Mouse (Mus musculus): Measurements from ENCODE around the gene Mrpl55. TPM values are rescaled to one million over a fixed set of nuclear protein-coding genes. Genes with fewer than 3 reads are reported as not detected.
A peak's percentile ranks its signal among the peaks of the same experiment; 100 is the strongest.

Mrpl55 gene
- total RNA-seq (2015; ENCODE audit: low replicate concordance) (3.4 and 8.6 TPM in 2 replicates), total RNA-seq (2017; ENCODE audit: low replicate concordance) (18.7 and 49.0 TPM in 2 replicates)

DNA sequence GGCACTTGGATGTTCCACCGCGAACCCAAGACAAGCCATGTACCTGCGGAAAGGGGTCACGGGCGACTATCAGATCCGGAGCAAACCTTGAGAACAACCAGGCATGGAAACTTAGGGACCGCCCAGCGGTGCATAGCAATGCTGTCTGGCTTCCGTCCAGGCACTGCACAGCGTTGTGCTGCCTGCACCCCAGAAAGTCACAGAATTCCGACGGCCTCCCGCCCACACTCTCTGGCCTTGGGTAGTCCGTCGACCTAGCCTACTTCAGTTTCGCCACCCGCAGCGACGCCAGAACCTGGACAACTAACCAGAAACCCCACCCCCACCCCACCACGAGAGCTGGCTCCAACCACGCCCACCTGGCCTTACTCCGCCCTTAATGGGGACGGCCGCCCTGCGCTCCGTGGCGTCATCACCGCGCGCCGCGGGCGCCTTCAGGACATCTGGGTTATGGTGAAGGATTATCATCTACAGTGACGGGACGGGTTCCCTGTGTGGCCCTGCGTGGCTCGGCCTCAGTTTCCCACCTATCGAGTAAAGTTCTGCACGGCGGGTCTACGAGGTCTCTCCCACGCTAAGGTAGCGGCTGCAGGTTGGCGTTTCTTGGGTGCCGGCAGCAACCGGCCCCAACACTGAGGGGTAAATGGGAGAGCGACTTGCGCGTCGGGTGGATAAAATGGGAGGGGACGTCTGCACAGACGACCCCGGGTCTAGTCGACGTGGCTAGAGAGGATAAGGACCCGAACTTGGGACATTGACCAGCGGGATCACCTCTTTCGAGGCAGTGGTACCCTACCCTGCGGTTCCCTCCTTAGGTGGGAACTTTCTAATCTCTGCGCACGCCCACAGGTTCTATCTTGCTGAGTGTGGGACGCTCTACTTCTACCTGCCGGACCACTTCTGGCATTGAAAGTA lies at the start of gene Mrpl55:
Gene Mrpl55 (plus strand): TSS at position 406 of the 915 bp plus-strand sequence.
- peak; percentile 95 for ATAC-seq (replicated peaks; ENCODE audit: low FRiP score, poor library complexity, severe bottlenecking)

DNA sequence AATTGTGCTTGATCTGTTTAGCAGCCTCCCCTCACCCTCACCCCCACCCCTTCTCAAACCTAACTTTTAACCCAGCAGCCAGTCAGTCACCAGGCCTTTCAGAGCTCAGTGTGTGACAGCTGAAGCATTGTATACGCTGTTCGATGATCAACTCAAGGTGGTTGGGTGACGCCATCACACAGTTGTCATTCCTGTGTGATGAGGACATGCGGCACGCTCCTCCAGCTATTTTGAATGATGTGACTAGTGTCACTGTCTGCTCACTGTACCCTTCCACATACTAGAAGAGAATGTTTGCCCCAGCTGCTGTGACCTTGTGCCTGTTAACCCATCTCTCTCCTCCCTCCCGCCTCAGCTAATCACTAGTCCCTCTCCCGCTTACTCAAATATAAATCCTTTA lies 48.1 kb upstream of the Mrpl55 start:
- no peak for ATAC-seq (replicated peaks; ENCODE audit: low FRiP score, poor library complexity, severe bottlenecking)

GRCm38 (mm10) chr11:59155900-59156299 lies 46.4 kb upstream of the Mrpl55 start:
- ATAC-seq (replicated peaks; ENCODE audit: low FRiP score, poor library complexity, severe bottlenecking), result no peak

GRCm38 (mm10) chr11:59159099-59159498 lies 43.2 kb upstream of the Mrpl55 start:
- no peak for ATAC-seq (replicated peaks; ENCODE audit: low FRiP score, poor library complexity, severe bottlenecking)

DNA sequence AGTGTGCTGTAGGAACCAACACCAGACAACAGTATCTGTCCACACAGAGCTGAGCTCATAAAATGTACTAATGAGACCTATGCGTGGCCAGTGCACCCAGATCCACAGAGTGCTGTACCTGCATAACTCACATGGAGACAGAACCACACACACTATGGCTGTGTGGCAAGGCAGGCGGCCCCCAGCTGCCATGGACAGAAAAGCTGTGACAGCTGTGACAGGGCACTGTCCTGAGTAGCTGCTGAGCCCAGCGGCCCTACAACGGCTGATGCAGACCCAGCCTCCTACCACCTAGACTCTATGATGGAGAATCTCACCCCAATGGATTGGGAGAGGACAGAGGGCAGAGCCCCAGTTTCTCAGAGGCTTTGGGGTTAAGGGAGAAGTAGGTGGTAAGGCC lies 42.7 kb upstream of the Mrpl55 start:
- no peak for ATAC-seq (replicated peaks; ENCODE audit: low FRiP score, poor library complexity, severe bottlenecking)

GRCm38 (mm10) chr11:59161398-59161797 lies 40.9 kb upstream of the Mrpl55 start:
- no peak for ATAC-seq (replicated peaks; ENCODE audit: low FRiP score, poor library complexity, severe bottlenecking)

DNA sequence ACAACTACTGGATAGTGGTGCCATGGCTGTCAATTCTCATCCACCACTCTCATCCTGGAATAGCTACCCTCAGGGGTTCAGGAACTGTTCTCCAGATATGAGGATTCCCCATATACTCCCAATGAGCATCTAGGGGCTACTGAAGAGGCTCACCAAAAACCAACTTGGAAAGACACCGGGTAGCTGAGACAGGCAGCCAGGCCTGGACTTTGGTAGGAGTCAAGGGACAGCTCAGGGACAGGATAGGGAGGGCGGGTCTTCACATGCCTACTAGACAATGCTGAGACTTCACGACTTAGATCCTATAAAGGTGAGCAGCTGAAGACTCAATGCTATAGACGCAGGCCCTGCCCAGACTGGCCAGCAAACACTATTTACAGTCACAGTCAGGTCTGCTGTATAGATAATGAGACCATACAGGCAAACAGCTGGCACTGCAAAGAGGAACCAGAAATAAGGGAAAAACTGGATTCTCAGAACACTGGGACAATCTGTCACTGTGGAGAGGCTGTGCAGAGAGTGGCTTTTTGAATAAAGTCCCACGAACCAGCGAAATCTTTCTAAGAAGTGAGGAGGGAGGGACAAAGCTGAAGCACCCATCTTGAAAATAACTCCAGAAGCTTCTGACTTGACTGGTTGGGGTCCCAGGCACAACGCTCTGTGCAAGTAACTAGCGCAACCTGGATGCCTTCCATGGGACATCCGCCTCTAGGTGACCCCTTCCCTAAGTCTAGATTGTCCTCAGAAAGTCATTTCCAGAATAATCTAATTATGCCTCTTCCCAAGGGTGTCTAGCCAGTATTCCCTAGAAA lies 39.6 kb upstream of the Mrpl55 start:
- ATAC-seq (replicated peaks; ENCODE audit: low FRiP score, poor library complexity, severe bottlenecking), result no peak; the same call in 1 of the 2 replicates

DNA sequence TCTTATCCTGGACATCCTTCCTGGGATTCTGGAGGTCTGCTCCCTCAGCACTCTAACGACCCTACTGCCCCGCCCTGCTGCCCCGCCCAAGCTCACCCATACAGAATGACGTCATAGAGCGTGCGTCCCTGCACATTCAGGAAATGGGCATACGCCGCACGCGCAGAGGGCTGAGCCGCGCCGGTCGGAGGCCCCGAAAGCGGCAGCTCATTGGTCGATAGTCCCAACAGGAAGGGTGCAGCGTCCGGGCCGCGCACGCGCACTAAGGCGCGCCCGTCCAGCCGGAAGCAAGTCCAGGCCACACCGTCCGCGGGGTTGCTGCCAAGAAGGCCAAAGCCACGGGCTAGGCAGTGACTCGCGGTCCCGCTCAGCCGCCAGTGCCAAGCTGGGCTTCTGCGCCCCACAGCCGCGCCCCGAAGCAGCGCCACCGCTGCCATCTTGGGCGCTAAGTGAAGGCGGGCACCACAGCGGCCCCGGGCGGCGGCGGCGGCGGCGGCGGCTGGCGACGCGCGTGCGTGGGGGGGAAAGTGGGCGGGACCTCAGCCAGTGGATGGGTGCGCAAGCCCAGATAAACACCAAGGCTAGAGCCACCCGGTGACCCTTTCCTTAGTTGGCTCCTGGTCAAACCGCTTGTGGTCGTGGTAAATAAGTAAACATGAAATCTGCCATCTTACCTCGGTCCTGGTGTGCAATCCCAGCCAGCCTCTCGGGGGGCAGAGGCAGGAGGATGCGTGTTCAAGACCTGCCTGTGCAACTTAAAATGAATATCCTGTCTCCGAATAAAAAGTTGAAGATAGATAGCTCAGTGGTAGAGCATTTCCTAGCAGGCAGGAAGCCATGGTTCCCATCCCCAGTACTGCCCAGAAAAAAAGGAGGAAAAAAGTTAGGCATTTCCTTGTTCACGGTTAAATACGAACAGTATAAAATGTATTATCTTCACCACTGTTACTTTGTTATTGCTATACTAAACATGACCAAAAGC lies 38.7 kb upstream of the Mrpl55 start, which contains the start of gene Iba57:
Gene Iba57 (minus strand): TSS at position 485 of the 982 bp plus-strand sequence.
- ATAC-seq (replicated peaks; ENCODE audit: low FRiP score, poor library complexity, severe bottlenecking), result peak; percentile 78

- ATAC-seq (replicated peaks; ENCODE audit: low FRiP score, poor library complexity, severe bottlenecking), result peak; percentile 77
Measured at GRCm38 (mm10) chr11:59164384-59164783, 37.9 kb upstream of the Mrpl55 start.

GRCm38 (mm10) chr11:59165616-59166241 lies 36.6 kb upstream of the Mrpl55 start:
- ATAC-seq (replicated peaks; ENCODE audit: low FRiP score, poor library complexity, severe bottlenecking), result no peak

DNA sequence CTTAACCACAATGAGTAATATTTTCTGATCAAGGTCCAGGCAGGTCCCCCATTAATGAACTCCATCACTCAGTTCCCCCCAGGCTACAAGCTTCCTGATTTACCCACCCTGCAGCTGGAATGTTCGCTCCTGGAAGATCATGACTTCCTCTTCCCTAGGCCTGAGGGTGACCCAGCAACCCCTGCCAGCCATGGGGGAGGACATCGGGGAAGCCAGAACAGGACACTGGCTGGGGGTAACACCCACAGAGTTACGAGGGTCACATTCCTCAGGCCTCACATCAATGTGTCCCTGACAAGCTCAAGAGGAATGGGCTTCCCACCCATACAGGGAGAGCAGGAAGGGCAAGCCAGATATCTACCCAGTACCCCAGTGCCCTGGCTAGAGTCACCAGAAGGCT lies 32.5 kb upstream of the Mrpl55 start:
- no peak for ATAC-seq (replicated peaks; ENCODE audit: low FRiP score, poor library complexity, severe bottlenecking)

- ATAC-seq (replicated peaks; ENCODE audit: low FRiP score, poor library complexity, severe bottlenecking), result no peak
Measured at GRCm38 (mm10) chr11:59170549-59170948, 31.7 kb upstream of the Mrpl55 start.

DNA sequence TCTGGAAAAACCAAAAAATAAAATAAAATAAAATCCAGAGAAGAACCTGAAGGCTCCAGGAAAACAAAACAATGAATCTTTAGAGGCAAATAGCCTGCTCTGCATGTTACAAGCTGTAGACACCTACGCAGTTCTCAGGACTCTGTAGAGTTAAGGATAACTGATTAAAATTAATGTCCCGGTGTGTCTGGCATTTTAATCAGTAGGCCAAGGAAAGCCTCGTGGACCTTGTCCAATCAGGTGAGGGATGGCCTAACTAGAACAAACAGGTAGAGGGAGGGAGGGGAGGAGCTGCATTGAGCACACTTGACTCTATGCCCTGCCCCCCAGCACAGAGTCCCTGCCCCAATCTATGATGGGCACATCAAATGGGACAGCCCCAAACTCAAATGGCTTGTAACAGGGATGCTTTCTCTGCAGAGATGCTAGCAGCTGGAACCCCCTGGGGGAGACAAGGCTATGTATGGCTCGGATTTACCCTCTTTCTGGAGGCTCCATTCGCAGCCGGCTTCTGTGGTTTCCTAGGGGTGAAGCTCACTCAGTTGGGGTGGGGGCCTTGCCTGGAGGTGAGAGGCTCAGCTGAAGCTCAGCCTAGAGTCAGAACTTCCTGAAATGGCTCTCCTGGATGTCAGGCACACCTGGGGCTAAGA lies 28.0 kb upstream of the Mrpl55 start:
- no peak for ATAC-seq (replicated peaks; ENCODE audit: low FRiP score, poor library complexity, severe bottlenecking)

GRCm38 (mm10) chr11:59176475-59176874 lies 25.8 kb upstream of the Mrpl55 start:
- no peak for ATAC-seq (replicated peaks; ENCODE audit: low FRiP score, poor library complexity, severe bottlenecking)

GRCm38 (mm10) chr11:59176921-59177320 lies 25.4 kb upstream of the Mrpl55 start:
- ATAC-seq (replicated peaks; ENCODE audit: low FRiP score, poor library complexity, severe bottlenecking), result no peak

- peak; percentile 47; the same call in 1 of the 2 replicates for ATAC-seq (replicated peaks; ENCODE audit: low FRiP score, poor library complexity, severe bottlenecking)
Measured at GRCm38 (mm10) chr11:59182864-59183331, 19.4 kb upstream of the Mrpl55 start, which contains the start of gene Gjc2. Gene Gjc2 (minus strand): TSS chr11:59183213.

- ATAC-seq (replicated peaks; ENCODE audit: low FRiP score, poor library complexity, severe bottlenecking), result peak; percentile 92
Measured at GRCm38 (mm10) chr11:59183821-59184220, 18.5 kb upstream of the Mrpl55 start.

GRCm38 (mm10) chr11:59185490-59185889 lies 16.8 kb upstream of the Mrpl55 start:
- no peak for ATAC-seq (replicated peaks; ENCODE audit: low FRiP score, poor library complexity, severe bottlenecking)
